Mouse (Mus musculus) urinary bladder, adult 18-20 months (tissue): ENCODE results near the gene Thada.

Source experiments
- DNase-seq, 2 experiments: peaks; one replicate each; pipeline ENCODE4 v3.0.0; 2022; ENCODE audit warnings: low spot score in 2 of 2, mixed read lengths in 2 of 2

The Thada gene

DNA sequence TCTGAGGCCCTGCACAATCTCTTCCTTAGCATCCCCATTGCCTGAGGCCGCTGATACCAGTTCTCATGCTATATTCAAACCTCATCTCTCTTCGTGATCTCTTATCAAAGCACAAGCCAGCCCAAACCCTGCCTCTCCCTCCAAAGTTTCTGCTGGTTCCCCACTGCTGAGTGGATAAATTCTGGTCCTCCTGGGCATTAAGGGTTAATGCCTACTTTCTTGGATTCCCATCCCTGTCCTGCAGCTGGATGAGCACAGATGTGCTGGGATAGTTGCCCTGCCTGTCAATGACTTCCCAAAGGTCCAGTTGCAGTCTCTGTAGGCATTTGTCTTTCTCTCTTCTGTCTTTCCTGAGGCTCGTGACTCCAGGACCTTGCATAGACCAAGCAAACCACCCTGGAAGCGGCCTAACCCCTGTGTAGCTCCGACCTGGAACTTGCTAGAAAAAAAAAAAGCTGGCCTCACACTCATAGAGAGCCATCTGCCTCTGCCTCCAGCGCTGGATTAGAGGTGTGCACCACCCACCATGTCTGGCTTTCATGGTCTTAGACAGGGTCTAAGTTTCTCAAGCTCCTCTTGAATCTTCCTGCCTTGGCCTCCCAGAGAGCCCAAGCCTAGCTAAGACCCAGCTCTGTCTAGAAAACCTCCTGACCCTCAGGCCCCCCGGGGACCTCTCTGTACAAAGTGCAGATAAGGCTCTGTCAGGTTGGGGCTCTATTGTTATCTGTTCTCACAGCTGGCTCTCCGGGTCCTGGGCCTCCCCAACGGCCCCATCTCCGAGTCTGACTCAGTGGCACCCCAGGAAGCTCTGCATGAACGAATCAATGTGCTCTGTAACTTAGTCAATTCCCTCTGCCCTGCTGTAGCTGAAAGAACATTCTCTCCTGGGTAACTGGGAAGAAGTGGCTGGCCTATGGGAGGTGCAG lies 318.6 kb downstream of the Thada start:
- no peak for DNase-seq

DNA sequence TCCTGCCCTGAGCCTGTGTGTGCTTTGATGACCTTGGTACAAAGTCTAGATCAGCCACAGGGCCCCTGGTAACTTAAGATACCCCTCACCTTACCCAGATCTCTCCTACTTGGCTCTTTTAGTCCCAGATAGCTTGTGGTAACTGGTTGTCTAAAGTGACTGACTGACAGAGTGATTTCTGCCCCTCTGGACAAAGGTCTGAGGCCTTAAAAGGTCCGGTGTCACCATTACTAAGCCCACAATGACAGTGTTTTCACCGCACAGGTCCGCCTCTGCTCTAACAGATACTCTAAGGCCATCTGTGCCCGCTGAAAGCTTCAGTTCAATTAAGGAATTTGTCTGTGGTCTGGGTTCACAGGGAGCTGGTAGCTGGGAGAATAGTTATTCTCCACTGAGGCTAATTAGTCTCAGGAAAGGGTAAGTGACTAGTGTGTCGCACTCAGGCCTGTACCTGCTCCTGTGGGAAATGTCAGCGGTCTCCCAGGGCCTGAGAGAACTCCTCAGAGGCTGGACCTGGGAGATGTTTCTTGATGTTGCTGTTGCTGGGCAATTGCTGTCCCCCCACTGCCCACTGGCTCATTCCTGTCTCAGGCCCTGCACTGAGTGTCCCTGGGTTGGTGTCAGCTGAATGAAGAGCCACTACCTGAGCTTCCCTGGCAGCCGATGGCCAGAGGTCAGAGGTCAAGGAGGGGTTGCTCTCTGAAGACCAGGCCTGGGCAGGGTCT lies 319.4 kb downstream of the Thada start:
- DNase-seq, result no peak

DNA sequence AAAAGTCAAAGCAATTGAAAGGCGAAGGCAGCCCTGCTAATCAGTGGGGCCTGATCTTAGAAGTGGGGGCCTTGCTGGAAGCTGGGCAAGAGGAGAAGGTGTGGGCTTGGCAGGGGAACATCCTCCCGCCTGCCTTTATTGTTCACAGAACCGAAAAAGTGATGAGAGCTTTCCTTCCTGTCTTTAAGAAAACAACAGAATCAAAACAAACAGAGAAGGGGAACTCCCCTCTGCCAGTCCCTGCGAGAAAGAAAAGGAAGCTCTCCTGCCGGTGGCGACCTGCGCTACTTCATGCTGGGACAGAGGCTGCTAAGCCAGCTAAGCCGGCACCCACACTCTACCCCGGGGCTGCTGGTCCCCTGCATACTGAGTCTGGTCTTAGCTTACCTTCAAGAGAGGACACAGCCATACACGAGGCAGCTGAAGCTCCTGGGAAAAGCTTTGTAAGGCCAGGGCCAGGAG lies 320.1 kb downstream of the Thada start:
- peak; percentile 64 to 65 for DNase-seq

DNA sequence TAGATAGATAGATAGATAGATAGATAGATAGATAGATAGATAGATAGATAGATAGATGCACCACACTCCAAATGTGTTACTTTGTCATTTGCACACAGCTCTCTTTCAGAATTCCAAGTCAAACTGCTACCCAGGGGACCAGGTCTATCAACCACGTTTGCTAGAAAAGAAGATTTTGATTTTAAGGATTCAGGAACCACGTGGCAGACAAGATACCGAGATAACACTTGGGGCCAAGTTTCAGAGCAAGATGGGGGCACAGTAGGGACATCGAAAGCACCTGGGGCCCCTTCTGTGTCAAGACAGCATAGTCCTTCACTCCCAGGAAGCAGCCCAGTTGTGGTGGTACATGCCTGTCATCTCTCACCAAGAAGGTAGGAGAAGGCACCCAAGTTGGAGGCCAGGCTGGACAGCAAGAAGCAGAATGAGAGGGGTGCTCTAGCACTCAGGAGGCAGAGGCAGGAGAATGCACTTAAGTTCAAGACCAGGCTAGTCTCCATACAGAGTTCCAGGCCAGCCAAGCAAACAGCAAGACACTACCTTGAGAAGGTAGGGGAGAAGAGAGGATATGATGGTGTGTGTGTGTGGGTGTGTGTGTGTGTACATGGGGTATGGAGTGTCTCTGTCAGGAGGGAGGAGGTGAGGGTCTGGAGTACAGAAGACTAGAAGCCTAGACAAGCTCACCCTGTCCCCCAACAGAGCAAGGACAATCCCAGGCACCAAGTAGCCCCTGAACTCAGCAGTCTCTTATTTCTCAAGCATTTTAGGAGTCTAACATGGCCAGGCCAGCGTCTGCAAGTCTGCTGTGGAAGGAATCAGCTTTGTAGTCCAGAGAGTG lies 321.0 kb downstream of the Thada start:
- DNase-seq, result no peak

- no peak for DNase-seq
These were observed 321.9 kb downstream of the Thada start for GRCm38 (mm10) chr17:84144130-84144529.

DNA sequence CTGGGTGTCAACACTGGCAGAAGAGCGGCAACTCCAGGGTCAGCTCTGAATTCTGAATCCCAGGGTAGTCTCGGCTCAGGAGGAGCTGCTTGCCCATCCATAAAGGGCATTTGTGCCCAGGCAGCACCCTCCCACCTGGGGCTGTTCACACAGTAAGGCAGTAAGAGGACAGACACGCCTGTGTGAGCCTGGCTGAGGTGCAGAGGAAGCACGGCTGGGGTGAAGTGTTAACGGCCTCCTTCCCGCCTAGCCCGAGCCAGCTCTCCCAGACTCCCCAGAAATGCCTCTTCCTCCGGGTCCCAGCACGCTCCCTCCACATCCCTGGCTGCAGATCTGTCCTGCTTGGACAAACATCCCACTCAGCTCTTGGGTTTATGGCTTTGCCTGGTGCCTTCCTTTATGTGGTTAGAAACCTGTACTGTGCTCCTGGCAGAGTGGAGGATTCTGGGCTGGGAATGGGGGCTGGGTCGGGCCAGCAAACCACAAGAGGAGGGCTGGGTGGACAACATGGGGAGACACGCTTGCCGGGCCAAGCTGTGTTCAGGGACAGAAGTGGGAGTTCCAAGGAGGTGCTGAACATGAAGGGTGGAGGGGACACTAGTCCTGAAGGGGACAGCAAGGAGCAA lies 322.7 kb downstream of the Thada start:
- no peak for DNase-seq

DNA sequence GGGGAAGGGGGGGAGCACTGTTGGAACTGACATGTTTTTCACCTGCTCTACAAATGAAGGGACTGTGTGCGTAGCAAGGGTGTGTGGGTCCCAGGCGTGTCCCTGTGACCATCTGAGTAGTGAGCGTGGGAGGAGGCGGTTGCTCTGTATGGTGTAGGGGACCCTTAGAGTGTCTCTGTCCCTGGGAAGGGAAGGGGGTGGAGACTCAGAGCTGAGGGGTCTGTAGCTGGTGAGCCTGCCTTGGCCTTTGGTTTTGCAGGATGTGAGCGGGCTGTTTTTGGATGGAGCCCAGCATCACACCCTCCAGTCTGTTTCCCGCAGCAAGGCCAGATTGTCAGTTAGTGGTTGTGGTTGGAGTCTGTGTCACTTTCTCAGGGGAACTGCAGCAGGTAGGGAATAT lies 324.3 kb downstream of the Thada start:
- DNase-seq, result no peak

DNA sequence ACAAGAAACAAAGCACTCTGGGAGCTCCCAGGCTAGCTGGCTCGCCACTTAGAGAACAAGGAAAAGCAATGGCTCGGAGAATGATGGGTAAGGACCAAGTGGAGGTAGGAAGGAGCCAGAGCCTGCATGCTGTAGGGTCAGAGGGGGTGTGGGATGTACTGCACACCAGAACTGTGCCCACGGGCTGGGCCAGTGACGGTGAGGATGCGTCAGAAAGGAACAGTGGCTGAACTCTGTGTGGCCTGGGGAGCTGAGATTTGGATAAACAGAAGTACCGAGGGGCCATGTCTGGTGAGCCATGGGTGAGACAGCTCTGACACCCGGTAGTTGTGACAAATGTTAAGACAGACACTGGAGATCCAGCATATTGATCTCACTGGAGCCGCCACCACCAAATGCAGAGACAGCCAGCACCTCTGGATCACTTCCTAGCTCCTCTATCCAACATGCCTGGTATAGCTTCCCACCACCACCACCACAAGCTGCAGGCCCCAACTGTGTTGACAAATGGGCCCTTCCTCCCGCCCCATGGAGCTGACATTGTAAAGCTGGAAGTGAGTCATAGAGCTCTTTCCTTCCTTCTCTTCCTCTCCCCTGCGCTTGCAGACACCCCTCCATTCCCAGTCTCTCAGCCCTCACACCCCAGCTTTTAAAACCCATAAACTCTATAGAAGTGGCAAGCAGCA lies 325.0 kb downstream of the Thada start:
- no peak for DNase-seq
